Mouse (Mus musculus) limb, embryonic 15.5 days (tissue): ENCODE data around the gene Syvn1. TPM values are rescaled to one million over a fixed set of nuclear protein-coding genes. Genes with fewer than 3 reads are reported as not detected.

Source experiments
- microRNA-seq: library from miRNA; unstranded; fragments of <30 nt; microRNA quantifications from one replicate; pipeline ENCODE4, GENCODE M21; 2016
- polyA plus RNA-seq: library from polyadenylated mRNA; unstranded; fragments of >200 nt; fragmentation: Nextera tagmentation; extraction: Ambion mirVana; gene quantifications from 2 replicates; pipeline ENCODE4 v1.2.1, GENCODE M21; 2015

The Syvn1 gene
- polyA plus RNA-seq, 1 experiment from 2014 or later, result 34.5 TPM

Small RNA genes within 50 kb of the gene (microRNA-seq; reads per million reads assigned to microRNA genes)
- gene Mir6988, result 1.2 reads per million

Other genes starting within 250 kb of the Syvn1 start
- gene Frmd8, start 171.3 kb upstream of the Syvn1 start, polyA plus RNA-seq, result 28.4 and 31.3 TPM in 2 replicates
- 3.4 and 5.2 TPM in 2 replicates for gene Slc25a45, start 168.8 kb upstream of the Syvn1 start, polyA plus RNA-seq
- 3.1 TPM in 2 replicates for gene Tigd3, start 152.4 kb upstream of the Syvn1 start, polyA plus RNA-seq
- gene Dpf2, start 133.6 kb upstream of the Syvn1 start, polyA plus RNA-seq, result 117 and 125 TPM in 2 replicates
- gene Cdc42ep2, start 121.8 kb upstream of the Syvn1 start, polyA plus RNA-seq, result 9.2 and 12.6 TPM in 2 replicates
- 56.9 and 61.0 TPM in 2 replicates for gene Pola2, start 82.4 kb upstream of the Syvn1 start, polyA plus RNA-seq
- not detected in 2 replicates for gene Slc22a20, start 60.4 kb upstream of the Syvn1 start, polyA plus RNA-seq
- gene Capn1, start 30.7 kb upstream of the Syvn1 start, polyA plus RNA-seq, result 21.1 and 26.0 TPM in 2 replicates
- gene Mrpl49, start 11.2 kb downstream of the Syvn1 start, polyA plus RNA-seq, result 66.8 and 67.5 TPM in 2 replicates
- 723 and 835 TPM in 2 replicates for gene Fau, start 11.3 kb downstream of the Syvn1 start, polyA plus RNA-seq
- gene Znhit2, start 14.6 kb downstream of the Syvn1 start, polyA plus RNA-seq, result 33.0 and 33.6 TPM in 2 replicates
- 19.0 and 28.8 TPM in 2 replicates for gene Tm7sf2, start 21.8 kb downstream of the Syvn1 start, polyA plus RNA-seq
- 64.4 and 72.6 TPM in 2 replicates for gene Vps51, start 30.7 kb downstream of the Syvn1 start, polyA plus RNA-seq
- not detected in 2 replicates for gene Tmem262, start 33.5 kb downstream of the Syvn1 start, polyA plus RNA-seq
- 1.8 and 1.9 TPM in 2 replicates for gene Gm28374, start 35.7 kb downstream of the Syvn1 start, polyA plus RNA-seq
- gene Zfpl1, start 38.4 kb downstream of the Syvn1 start, polyA plus RNA-seq, result 88.8 and 93.6 TPM in 2 replicates
- gene Cdca5, start 38.4 kb downstream of the Syvn1 start, polyA plus RNA-seq, result 26.3 and 27.1 TPM in 2 replicates
- 0.47 TPM in 1 of 2 replicates, not detected in the other for gene AC131692.1, start 47.8 kb downstream of the Syvn1 start, polyA plus RNA-seq
- gene Naaladl1, start 59.2 kb downstream of the Syvn1 start, polyA plus RNA-seq, result 0.22 and 0.28 TPM in 2 replicates
- gene Sac3d1, start 72.1 kb downstream of the Syvn1 start, polyA plus RNA-seq, result 43.7 and 49.1 TPM in 2 replicates
- gene Snx15, start 81.7 kb downstream of the Syvn1 start, polyA plus RNA-seq, result 32.3 and 34.7 TPM in 2 replicates
- gene Batf2, start 94.4 kb downstream of the Syvn1 start, polyA plus RNA-seq, result 0.13 and 0.24 TPM in 2 replicates
- gene Arl2, start 95.0 kb downstream of the Syvn1 start, polyA plus RNA-seq, result 89.2 and 89.9 TPM in 2 replicates
- 0.19 TPM in 1 of 2 replicates, not detected in the other for gene Majin, start 137.8 kb downstream of the Syvn1 start, polyA plus RNA-seq
- gene Gpha2, start 179.8 kb downstream of the Syvn1 start, polyA plus RNA-seq, result 1.8 and 2.1 TPM in 2 replicates
- gene Ppp2r5b, start 189.3 kb downstream of the Syvn1 start, polyA plus RNA-seq, result 26.1 and 30.0 TPM in 2 replicates
- 8.6 and 9.0 TPM in 2 replicates for gene Atg2a, start 195.1 kb downstream of the Syvn1 start, polyA plus RNA-seq
- gene Ehd1, start 230.1 kb downstream of the Syvn1 start, polyA plus RNA-seq, result 93.6 and 103 TPM in 2 replicates